Mouse (Mus musculus) adrenal gland, adult (tissue): ENCODE measurements around the gene AW146154.
A peak's percentile ranks its signal among the peaks of the same experiment; 100 is the strongest.
"Not testable (repeated sequence)": the region's sequence is repeated elsewhere in the genome, so short reads cannot be mapped to it uniquely, and the experiment has no call there.

Experiments used
- DNase-seq, 2 experiments: peaks; one replicate each; pipeline ENCODE4 v3.0.0; 2022 to 2023; ENCODE audit warnings: low spot score in 1 of 2; ENCODE audit not compliant: inconsistent age in 2 of 2

Gene AW146154

DNA sequence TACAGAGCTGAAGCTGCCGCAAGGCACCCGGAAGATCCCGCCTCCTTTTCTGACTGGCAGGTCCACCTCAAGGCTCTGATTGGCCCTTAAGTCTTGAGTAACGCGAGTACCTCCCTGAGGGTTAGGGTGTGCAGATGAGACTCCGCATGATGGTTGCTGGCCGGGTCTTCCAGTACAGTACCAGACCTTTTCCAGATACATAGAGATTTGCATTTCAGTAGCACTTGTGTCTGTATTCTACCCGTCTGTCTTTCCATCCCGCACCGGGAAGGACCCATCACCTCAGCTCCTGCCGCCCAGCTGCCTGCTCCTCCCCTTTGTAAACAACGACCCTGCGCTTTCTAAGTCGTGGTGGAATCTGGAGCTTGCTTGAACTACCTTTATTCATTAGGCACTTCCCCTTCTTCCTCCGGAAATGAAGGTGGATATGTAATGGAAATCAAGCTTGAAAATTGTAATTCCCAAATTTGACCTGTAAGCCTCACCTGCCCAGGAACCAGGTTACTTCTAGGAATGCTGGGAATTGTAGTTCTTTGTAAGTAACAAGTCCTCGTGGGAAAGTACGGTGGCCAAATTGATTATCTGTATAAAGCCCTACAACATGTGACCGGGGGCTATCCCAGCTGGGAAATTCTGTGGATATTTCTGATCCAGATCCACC, at the start of gene AW146154, which contains the start of gene Gm20449:
Gene AW146154 (minus strand): TSS at position 502 of the 661 bp plus-strand sequence.
Gene Gm20449 (minus strand): TSS at position 29 of the 661 bp plus-strand sequence.
- DNase-seq, result peak; percentile 98 to 100

DNA sequence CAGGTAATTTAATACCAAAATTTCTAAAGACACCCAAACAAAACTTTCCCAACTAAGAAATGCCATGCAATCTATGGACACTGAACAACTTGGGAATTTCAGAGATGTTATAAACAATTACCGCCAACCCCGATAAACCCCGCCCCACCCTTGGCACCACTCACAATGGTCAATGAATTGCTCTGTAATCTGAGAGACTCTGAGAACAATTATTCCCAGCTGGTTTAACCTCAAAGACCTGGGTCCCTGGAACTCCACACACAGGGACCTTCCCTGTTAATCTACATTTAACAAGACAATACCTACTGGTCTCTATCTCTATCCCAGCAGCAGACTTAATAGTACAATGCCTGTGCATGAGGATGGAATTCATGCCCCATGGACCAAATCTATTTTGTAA, 13.0 kb upstream of the AW146154 start:
- no peak for DNase-seq

DNA sequence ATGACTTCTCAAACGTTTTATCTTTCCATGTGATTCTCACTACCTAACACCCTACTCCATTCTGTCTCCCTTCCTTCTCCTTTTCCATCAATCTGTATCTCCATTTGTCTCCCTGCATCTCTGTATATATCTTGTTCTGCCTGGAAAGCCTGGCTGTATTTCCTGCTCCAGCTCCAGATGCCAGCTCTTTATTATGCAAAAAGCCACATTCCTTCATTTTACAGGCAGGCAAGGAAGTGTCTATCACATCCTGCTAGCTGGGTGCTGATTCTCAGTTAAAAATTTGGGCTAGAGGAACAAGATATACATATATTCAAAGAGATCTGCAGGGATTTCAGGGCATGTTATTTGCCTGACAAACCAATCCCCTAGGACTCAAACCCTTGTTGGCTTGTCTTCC, 12.5 kb upstream of the AW146154 start:
- DNase-seq, result no peak

DNA sequence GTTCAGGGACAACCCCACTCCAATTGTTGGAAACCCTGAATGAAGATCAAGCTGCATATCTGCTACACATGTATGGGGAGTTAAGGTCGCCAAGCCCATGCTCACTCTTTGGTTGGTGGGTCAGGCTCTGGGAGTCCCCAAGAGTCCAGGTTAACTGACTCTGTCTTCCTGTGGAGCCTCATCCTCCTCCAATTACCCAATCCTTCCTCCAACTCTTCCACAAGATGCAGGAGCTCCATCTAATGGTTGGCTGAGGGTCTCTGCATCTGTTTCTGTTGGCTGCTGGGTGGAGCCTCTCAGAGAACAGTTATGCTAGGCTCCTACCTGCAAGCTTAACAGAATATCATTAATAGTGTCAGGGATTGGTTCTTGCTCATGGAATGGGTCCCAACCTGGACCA, 2.7 kb upstream of the AW146154 start:
- DNase-seq, result peak in 1 of 2 experiments; percentile 34

DNA sequence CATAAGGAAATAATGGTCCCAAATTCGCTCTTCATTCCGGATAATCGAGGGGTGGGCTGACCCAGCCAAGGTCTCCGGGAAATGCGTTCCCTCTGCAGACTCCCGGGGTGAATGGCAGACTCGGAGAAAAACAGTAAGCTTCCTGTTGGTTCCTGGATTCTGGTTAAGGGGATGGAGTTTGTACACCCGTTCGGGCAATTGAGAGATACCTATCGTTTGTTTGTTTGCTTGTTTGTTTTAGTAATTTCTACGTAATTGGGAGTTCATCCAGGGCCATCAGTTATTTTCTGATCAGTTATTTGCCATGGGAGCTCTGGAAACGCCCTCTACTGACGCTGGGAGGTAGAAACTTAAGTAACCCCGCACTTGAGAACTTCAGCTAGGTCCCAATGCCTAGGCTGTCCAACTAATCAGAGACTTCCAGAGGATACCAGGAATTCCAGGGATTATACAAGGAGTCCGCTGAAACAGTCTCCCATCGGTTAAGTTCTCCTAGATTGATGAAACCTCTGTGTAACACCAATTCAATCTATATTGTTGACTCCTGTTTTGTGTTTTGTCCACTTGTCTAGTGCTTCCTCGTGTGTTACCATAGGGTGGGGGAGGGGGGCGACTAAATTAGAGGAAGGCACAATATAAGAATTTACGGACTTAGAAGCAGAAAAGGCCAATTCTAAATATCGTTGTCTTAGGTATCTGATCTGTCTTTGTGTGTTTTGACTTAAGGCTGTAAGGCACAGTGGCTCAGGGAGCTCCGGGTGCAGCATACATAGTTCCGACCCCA, 653 bp upstream of the AW146154 start:
- peak; percentile 74 to 95 for DNase-seq

DNA sequence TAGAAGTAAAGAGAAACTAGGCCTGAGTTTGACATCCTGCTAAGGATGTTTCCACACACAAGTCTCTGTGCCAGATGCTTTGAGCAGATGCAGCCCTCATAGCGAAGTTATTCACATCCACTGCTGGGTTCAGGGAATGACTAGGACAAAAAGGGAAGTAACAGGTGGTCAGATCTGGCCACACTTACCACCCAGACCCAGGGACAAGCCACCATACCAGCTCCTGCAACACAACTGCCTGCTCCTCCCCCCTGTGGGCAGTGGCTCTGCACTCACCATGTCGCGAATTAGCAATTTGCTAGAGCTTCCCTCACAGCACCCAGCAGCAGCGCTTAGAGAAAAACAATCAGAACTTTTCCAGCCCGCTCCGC, 687 bp downstream of the AW146154 start:
- DNase-seq, result not testable (repeated sequence)

DNA sequence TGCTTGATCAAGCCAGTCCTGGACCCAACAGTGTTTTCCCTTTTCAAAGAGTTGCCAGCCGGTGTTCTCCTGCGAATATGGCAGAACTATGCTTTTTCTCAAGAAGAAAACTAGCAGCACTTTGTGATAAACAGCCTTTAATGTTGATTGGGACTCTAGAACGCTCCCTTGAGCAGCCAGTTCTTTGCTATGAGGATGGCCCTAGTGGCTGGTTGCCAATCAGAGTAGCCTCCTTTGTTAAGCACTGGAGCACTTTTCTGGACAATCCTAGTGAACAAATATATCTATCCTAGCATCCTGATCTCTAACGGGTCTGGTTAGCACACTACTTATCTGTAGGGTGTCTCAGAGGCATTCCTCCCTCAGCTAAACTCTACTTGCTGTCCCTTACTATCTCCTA, 1.2 kb downstream of the AW146154 start:
- not testable (repeated sequence) for DNase-seq

DNA sequence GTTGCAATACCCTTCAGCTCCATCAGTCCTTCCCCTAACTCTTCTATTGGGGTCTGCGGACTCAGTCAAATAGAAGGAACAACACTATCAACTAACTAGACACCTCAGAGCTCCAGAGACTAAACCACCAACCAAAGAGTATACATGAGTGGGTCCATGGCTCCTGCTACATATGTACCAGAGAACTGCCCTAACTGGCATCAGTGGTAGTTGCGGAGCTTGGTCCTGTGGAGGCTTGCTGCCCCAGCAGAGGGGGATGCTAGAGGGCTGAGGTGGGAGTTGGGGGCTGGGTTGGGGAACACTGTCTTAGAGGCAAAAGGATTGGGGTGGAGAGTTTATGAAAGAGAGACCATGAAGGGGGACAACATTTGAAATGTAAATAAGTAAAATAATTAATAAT, 1.8 kb downstream of the AW146154 start:
- peak; percentile 23 to 39 for DNase-seq

DNA sequence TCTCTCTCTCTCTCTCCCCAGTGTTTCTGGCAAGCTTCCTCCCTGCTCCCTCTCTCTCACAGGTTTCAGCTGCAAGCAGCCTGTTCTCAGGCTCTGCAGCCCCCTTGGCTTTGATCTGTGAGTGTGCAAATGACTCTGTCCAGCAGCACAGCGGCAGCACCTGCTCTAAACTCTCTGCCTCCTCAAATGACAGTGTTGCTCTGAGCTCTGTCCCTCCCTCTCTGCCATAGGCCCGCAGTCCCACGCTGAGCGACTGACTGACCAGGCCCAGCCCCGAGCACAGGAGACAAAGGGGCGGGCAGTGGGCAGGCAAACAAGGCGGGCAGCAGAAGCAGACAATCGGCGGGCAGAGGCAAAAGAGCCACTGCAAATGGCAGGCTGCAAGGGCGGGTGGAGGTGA, 47.8 kb downstream of the AW146154 start:
- DNase-seq, result no peak

DNA sequence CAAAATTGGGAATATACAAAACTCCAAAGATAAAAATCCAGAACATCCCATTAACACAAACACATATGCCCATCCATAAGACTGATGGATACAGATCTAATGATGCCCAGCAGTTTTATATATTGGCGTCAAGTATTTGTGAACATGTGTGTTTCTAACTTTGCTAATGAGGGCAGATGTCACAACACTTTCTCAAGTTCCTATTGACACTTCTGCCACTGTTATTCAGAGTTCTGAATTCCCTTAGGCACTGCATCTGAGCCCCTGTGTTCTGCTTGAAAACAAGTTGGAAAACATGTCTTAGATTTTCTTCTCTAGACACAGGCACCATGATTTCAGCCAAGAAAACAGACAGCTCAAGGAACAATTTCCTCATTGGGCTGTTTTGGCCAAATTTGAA, 51.1 kb downstream of the AW146154 start, which contains the start of gene Vmn2r57:
Gene Vmn2r57 (minus strand): TSS at position 101 of the 400 bp plus-strand sequence.
- not testable (repeated sequence) for DNase-seq
